Mouse (Mus musculus): Measurements from ENCODE around the gene Ncmap.
"Not testable (repeated sequence)": the region's sequence is repeated elsewhere in the genome, so short reads cannot be mapped to it uniquely, and the experiment has no call there.

DNA sequence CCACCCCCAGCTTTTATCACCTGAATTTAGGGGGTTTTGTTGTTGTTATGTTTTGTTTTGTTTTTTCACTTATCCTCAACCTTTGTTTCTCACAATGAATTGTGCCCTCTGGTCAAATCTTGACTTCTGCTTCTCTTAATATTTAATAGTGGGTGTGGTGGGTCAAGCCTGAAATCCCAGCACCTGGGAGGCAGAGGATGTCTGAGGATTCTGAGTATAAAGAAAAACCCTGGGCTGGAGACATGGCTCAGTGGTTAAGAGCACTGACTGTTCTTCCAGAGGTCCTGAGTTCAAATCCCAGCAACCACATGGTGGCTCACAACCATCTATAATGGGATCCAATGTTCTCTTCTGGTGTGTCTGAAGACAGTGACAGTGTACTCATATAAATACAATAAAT, 43.3 kb downstream of the Ncmap start:
- TF ChIP-seq POLR2A (IDR thresholded peaks at IDR 0.05; ENCODE audit: borderline replicate concordance, insufficient read depth, low read length); CTCF (IDR thresholded peaks at IDR 0.05; ENCODE audit: borderline replicate concordance, insufficient read depth, low read depth, low read length): not testable (repeated sequence)
